Mouse (Mus musculus) embryonic facial prominence, embryonic 10.5 days (tissue): Measurements from ENCODE around the gene Fgfr2. TPM values are rescaled to one million over a fixed set of nuclear protein-coding genes. Genes with fewer than 3 reads are reported as not detected.

Source experiments
- DNase-seq: peaks from one replicate; pipeline ENCODE4 v3.0.0-alpha.2; 2017; ENCODE audit warnings: low spot score
- H3K27ac ChIP-seq: fragments of 300-500 bp; sonication (generic); replicated peaks from 2 replicates; pipeline ENCODE4 v1.5.1; 2016; ENCODE audit warnings: mild to moderate bottlenecking
- H3K27me3 ChIP-seq: fragments of 300-500 bp; sonication (generic); replicated peaks from 2 replicates; pipeline ENCODE4 v1.6.1; 2016; ENCODE audit warnings: low read depth, mild to moderate bottlenecking; ENCODE audit not compliant: poor library complexity, severe bottlenecking
- H3K36me3 ChIP-seq: fragments of 300-500 bp; sonication (generic); replicated peaks from 2 replicates; pipeline ENCODE4 v1.6.1; 2016; ENCODE audit warnings: mild to moderate bottlenecking, moderate library complexity
- H3K4me1 ChIP-seq: fragments of 300-500 bp; sonication (generic); 2 replicates; pipeline ENCODE4 v1.6.1; 2016
- H3K4me3 ChIP-seq: fragments of 300-500 bp; sonication (generic); 2 replicates; pipeline ENCODE4 v1.5.1; 2016; ENCODE audit warnings: mild to moderate bottlenecking, moderate library complexity
- H3K9me3 ChIP-seq: fragments of 300-500 bp; sonication (generic); 2 replicates; pipeline ENCODE4 v1.6.1; 2016; ENCODE audit warnings: mild to moderate bottlenecking
- WGBS: fragments of 180-500 bp; shearing (Covaris S2); methylation state at CpG from one replicate; pipeline ENCODE4 v1.1.7; 2016; 5-methylcytosine and 5-hydroxymethylcytosine counted together
- polyA plus RNA-seq: library from polyadenylated mRNA; unstranded; fragments of >200 nt; fragmentation: Nextera tagmentation; extraction: Ambion mirVana; gene quantifications from 2 replicates; pipeline ENCODE4 v1.2.1, GENCODE M21; 2016

Gene Fgfr2
- polyA plus RNA-seq, 1 experiment from 2014 or later, result 74.3 TPM

- H3K27ac ChIP-seq, result no peak overlapping the region
- H3K9me3 ChIP-seq, result no peaks in the 10 kb centered on the region
- peaks cover 43% of the 10 kb centered on the region for H3K36me3 ChIP-seq
- 40% methylated on average over 4 of the region's 4 CpGs for WGBS
- H3K4me3 ChIP-seq, result no peak overlapping the region
- H3K4me1 ChIP-seq, result peaks cover 12% of the 10 kb centered on the region
- H3K27me3 ChIP-seq, result no peaks in the 10 kb centered on the region
- DNase-seq, result no peak
Observed at GRCm38 (mm10) chr7:132555911-132556310, 567.2 kb downstream of the Fgfr2 start.

GRCm38 (mm10) chr7:132554091-132554490 lies 569.1 kb downstream of the Fgfr2 start:
- DNase-seq, result no peak
- Histone ChIP-seq H3K27ac (no peak overlapping the region), H3K4me3 (no peak overlapping the region), H3K9me3 (no peaks in the 10 kb centered on the region), H3K36me3 (peaks cover 24% of the 10 kb centered on the region), H3K27me3 (peaks cover 8% of the 10 kb centered on the region; the same call in 1 of the 2 replicates), H3K4me1 (peaks cover 12% of the 10 kb centered on the region)
- 85% methylated on average over 2 of the region's 2 CpGs for WGBS

GRCm38 (mm10) chr7:132551351-132552126 lies 571.6 kb downstream of the Fgfr2 start:
- peak overlapping the region; percentile 63 for H3K27ac ChIP-seq
- 2% methylated on average over 27 of the region's 27 CpGs for WGBS
- H3K27me3 ChIP-seq, result peaks cover 14% of the 10 kb centered on the region; the same call in 1 of the 2 replicates
- peak; percentile 97 for DNase-seq
- H3K9me3 ChIP-seq, result no peaks in the 10 kb centered on the region
- H3K4me3 ChIP-seq, result peak overlapping the region; percentile 65
- H3K36me3 ChIP-seq, result peaks cover 1% of the 10 kb centered on the region
- H3K4me1 ChIP-seq, result peaks cover 11% of the 10 kb centered on the region

- no peak overlapping the region for H3K4me3 ChIP-seq
- DNase-seq, result no peak
- peaks cover 3% of the 10 kb centered on the region; the same call in 1 of the 2 replicates for H3K4me1 ChIP-seq
- H3K27me3 ChIP-seq, result peaks cover 21% of the 10 kb centered on the region; the same call in 1 of the 2 replicates
- 69% methylated on average over 3 of the region's 3 CpGs for WGBS
- H3K27ac ChIP-seq, result no peak overlapping the region
- no peaks in the 10 kb centered on the region for H3K9me3 ChIP-seq
- no peaks in the 10 kb centered on the region for H3K36me3 ChIP-seq
Observed at GRCm38 (mm10) chr7:132547126-132547525, 576.0 kb downstream of the Fgfr2 start.

- 0 out of 2 replicates have a peak, but pooled peaks cover 13% of the 10 kb centered on the region for H3K27me3 ChIP-seq
- no peak for DNase-seq
Observed at GRCm38 (mm10) chr7:132542427-132542826, 580.7 kb downstream of the Fgfr2 start.

GRCm38 (mm10) chr7:132541566-132541965 lies 581.6 kb downstream of the Fgfr2 start:
- no peaks in the 10 kb centered on the region for H3K36me3 ChIP-seq
- 0 out of 2 replicates have a peak, but pooled peaks cover 7% of the 10 kb centered on the region for H3K27me3 ChIP-seq
- DNase-seq, result no peak
- no peaks in the 10 kb centered on the region for H3K9me3 ChIP-seq
- H3K27ac ChIP-seq, result no peak overlapping the region
- 73% methylated on average over 3 of the region's 3 CpGs for WGBS
- no peaks in the 10 kb centered on the region for H3K4me1 ChIP-seq
- no peak overlapping the region for H3K4me3 ChIP-seq

More at GRCm38 (mm10) chr7:132542427-132542826, 580.7 kb downstream of the Fgfr2 start:
- 83% methylated on average over 4 of the region's 4 CpGs for WGBS
- H3K4me1 ChIP-seq, result no peaks in the 10 kb centered on the region
- no peak overlapping the region for H3K4me3 ChIP-seq
- H3K27ac ChIP-seq, result no peak overlapping the region
- H3K9me3 ChIP-seq, result no peaks in the 10 kb centered on the region
- no peaks in the 10 kb centered on the region for H3K36me3 ChIP-seq

GRCm38 (mm10) chr7:132540597-132540996 lies 582.6 kb downstream of the Fgfr2 start:
- Histone ChIP-seq H3K4me1 (no peaks in the 10 kb centered on the region), H3K36me3 (no peaks in the 10 kb centered on the region), H3K9me3 (no peaks in the 10 kb centered on the region), H3K27me3 (0 out of 2 replicates have a peak, but pooled peaks cover 3% of the 10 kb centered on the region), H3K4me3 (no peak overlapping the region), H3K27ac (no peak overlapping the region)
- DNase-seq, result no peak
- WGBS, result 88% methylated on average over 4 of the region's 4 CpGs

GRCm38 (mm10) chr7:132529206-132529605 lies 593.9 kb downstream of the Fgfr2 start:
- no peak for DNase-seq
- Histone ChIP-seq H3K9me3 (no peaks in the 10 kb centered on the region), H3K27me3 (no peaks in the 10 kb centered on the region), H3K4me1 (peaks cover 6% of the 10 kb centered on the region; the same call in 1 of the 2 replicates), H3K36me3 (no peaks in the 10 kb centered on the region), H3K4me3 (no peak overlapping the region), H3K27ac (no peak overlapping the region)
- 69% methylated on average over 3 of the region's 3 CpGs for WGBS

- no peaks in the 10 kb centered on the region for H3K36me3 ChIP-seq
- H3K27me3 ChIP-seq, result peaks cover 7% of the 10 kb centered on the region; the same call in 1 of the 2 replicates
- WGBS, result 88% methylated on average over 7 of the region's 7 CpGs
- no peaks in the 10 kb centered on the region; the same call in 1 of the 2 replicates for H3K4me1 ChIP-seq
- no peaks in the 10 kb centered on the region for H3K9me3 ChIP-seq
- H3K4me3 ChIP-seq, result no peak overlapping the region
- H3K27ac ChIP-seq, result no peak overlapping the region
- no peak for DNase-seq
Observed at GRCm38 (mm10) chr7:132513419-132513982, 609.6 kb downstream of the Fgfr2 start.

GRCm38 (mm10) chr7:132509110-132509509 lies 614.0 kb downstream of the Fgfr2 start:
- WGBS, result 80% methylated on average over 2 of the region's 2 CpGs

GRCm38 (mm10) chr7:132507361-132507760 lies 615.8 kb downstream of the Fgfr2 start:
- WGBS, result 54% methylated on average over 4 of the region's 4 CpGs
- no peak overlapping the region for H3K27ac ChIP-seq
- H3K4me1 ChIP-seq, result 0 out of 2 replicates have a peak, but pooled peaks cover 13% of the 10 kb centered on the region
- H3K4me3 ChIP-seq, result no peak overlapping the region
- peak; percentile 41 for DNase-seq
- H3K36me3 ChIP-seq, result no peaks in the 10 kb centered on the region
- H3K27me3 ChIP-seq, result peaks cover 14% of the 10 kb centered on the region; the same call in 1 of the 2 replicates
- no peaks in the 10 kb centered on the region for H3K9me3 ChIP-seq

More at GRCm38 (mm10) chr7:132509110-132509509, 614.0 kb downstream of the Fgfr2 start:
- H3K27me3 ChIP-seq, result peaks cover 14% of the 10 kb centered on the region; the same call in 1 of the 2 replicates
- peaks cover 7% of the 10 kb centered on the region; the same call in 1 of the 2 replicates for H3K4me1 ChIP-seq
- H3K4me3 ChIP-seq, result no peak overlapping the region
- no peaks in the 10 kb centered on the region for H3K9me3 ChIP-seq
- H3K27ac ChIP-seq, result no peak overlapping the region
- no peaks in the 10 kb centered on the region for H3K36me3 ChIP-seq
- no peak for DNase-seq

- 0 out of 2 replicates have a peak, but pooled peaks cover 7% of the 10 kb centered on the region for H3K27me3 ChIP-seq
- H3K27ac ChIP-seq, result no peak overlapping the region
- DNase-seq, result no peak
- 0 out of 2 replicates have a peak, but pooled peaks cover 14% of the 10 kb centered on the region for H3K4me1 ChIP-seq
- H3K4me3 ChIP-seq, result no peak overlapping the region
- no peaks in the 10 kb centered on the region for H3K36me3 ChIP-seq
- 48% methylated on average over 5 of the region's 5 CpGs for WGBS
- H3K9me3 ChIP-seq, result no peaks in the 10 kb centered on the region
Observed at GRCm38 (mm10) chr7:132506226-132506625, 616.9 kb downstream of the Fgfr2 start.
